Mouse (Mus musculus): ENCODE data around the gene Lrrc27.

DNA sequence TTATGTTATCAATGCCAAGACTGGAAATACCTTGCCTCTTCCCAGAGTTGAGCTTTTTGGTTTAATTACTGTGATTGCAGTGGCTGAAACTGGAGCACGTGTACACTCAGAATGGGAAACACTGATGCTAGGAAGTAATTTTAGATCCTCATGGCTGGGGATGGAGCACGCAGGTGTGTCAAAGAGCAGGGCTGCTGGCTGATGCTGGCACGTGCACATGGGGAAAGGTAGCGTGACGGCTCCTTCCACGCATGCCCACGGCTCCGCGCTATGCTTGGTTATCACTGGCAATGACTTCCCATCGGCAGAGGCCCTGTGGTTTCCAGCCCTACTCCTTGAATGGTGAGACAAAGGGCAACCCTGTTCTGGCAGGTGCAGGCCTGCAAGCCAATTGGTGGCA, 63.4 kb downstream of the Lrrc27 start:
- TF ChIP-seq CTCF (IDR thresholded peaks at IDR 0.05; ENCODE audit: low read depth, low read length) (no peak), POLR2A (IDR thresholded peaks at IDR 0.05; ENCODE audit: insufficient read depth, low read length) (no peak)
